Mouse (Mus musculus) hindbrain, embryonic 13.5 days (tissue): ENCODE measurements around the gene Igfbp6. TPM values are rescaled to one million over a fixed set of nuclear protein-coding genes. Genes with fewer than 3 reads are reported as not detected.

Source experiments
- ATAC-seq: fragments of 200-750 bp; cut with Nextera tagmentation; 2 replicates; pipeline ENCODE4 v1.8.0; 2017; ENCODE audit warnings: moderate TSS enrichment; ENCODE audit not compliant: low FRiP score
- H3K27ac ChIP-seq: fragments of 300-500 bp; sonication (generic); 2 replicates; pipeline ENCODE4 v1.5.1; 2015; ENCODE audit warnings: inconsistent platforms, mild to moderate bottlenecking, moderate library complexity
- H3K27me3 ChIP-seq: fragments of 300-500 bp; sonication (generic); 2 replicates; pipeline ENCODE4 v1.6.1; 2015; ENCODE audit warnings: mild to moderate bottlenecking, inconsistent platforms
- H3K36me3 ChIP-seq: fragments of 300-500 bp; sonication (generic); 2 replicates; pipeline ENCODE4 v1.6.1; 2015; ENCODE audit warnings: mild to moderate bottlenecking, inconsistent platforms
- H3K4me1 ChIP-seq: fragments of 300-500 bp; sonication (generic); replicated peaks from 2 replicates; pipeline ENCODE4 v1.6.1; 2015; ENCODE audit warnings: inconsistent platforms
- H3K4me2 ChIP-seq: fragments of 300-500 bp; sonication (generic); 2 replicates; pipeline ENCODE4 v1.6.1; 2015; ENCODE audit warnings: inconsistent platforms, mild to moderate bottlenecking, moderate library complexity
- H3K4me3 ChIP-seq: fragments of 300-500 bp; sonication (generic); 2 replicates; pipeline ENCODE4 v1.5.1; 2015; ENCODE audit warnings: mild to moderate bottlenecking, inconsistent platforms
- H3K9ac ChIP-seq: fragments of 300-500 bp; sonication (generic); 2 replicates; pipeline ENCODE4 v1.6.1; 2015; ENCODE audit warnings: mild to moderate bottlenecking, inconsistent platforms
- H3K9me3 ChIP-seq: fragments of 300-500 bp; sonication (generic); 2 replicates; pipeline ENCODE4 v1.6.1; 2016; ENCODE audit warnings: inconsistent platforms
- WGBS: fragments of 180-500 bp; shearing (Covaris S2); methylation state at CpG from one replicate; pipeline ENCODE4 v1.1.7; 2015; 5-methylcytosine and 5-hydroxymethylcytosine counted together
- polyA plus RNA-seq: library from polyadenylated mRNA; unstranded; fragments of >200 nt; fragmentation: Nextera tagmentation; extraction: Ambion mirVana; gene quantifications from 2 replicates; pipeline ENCODE4 v1.2.1, GENCODE M21; 2015

The Igfbp6 gene
- polyA plus RNA-seq, 1 experiment from 2014 or later = 0.49 TPM

DNA sequence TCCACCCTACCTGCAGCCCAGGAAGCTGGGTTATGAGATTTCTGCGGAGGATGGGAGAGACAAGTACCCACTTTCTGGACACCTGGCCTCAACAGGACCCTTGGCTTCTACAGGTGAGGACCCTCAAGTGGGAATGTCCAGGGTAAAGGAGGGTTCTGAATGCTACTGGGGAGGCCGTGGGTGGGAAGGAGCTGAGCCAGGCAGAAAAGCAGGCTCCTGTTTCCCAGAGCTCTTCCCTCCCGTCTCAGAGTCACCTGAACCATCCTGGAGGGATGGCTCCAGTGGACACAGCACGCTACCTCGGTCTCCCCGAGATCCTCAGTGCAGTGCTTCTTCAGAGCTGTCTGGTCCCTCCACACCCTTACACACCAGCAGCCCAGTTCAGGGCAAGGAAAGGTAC is 32.0 kb upstream of the Igfbp6 start:
- no peak overlapping the region for H3K4me2 ChIP-seq

DNA sequence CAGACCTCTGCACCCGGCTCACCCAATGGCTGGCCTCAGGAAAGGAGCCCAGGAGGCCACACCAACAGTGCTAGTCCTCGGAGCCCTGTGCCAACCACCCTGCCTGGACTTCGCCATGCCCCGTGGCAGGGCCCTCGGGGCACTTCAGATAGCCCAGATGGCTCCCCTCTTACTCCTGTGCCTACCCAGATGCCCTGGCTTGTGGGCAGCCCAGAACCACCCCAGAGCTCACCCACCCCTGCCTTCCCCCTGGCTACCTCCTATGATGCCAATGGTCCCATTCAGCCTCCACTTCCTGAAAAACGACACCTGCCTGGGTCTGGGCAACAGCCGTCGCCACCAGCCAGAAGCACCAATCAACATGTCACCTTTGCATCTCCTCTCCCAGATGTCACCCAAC is 31.3 kb upstream of the Igfbp6 start:
- no peak for ATAC-seq
- H3K9ac ChIP-seq = no peak overlapping the region
- no peak overlapping the region for H3K27ac ChIP-seq
- no peak overlapping the region for H3K4me2 ChIP-seq
- H3K4me1 ChIP-seq = peaks cover 37% of the 10 kb centered on the region
- no peaks in the 10 kb centered on the region for H3K9me3 ChIP-seq
- H3K4me3 ChIP-seq = no peak overlapping the region
- H3K36me3 ChIP-seq = peaks cover 29% of the 10 kb centered on the region
- peaks cover under 1% of the 10 kb centered on the region for H3K27me3 ChIP-seq
- 87% methylated on average over 8 of the region's 8 CpGs for WGBS

More for the DNA sequence above, 32.0 kb upstream of the Igfbp6 start:
- Histone ChIP-seq H3K9me3 (no peaks in the 10 kb centered on the region), H3K36me3 (peaks cover 23% of the 10 kb centered on the region), H3K27me3 (peaks cover 7% of the 10 kb centered on the region), H3K9ac (no peak overlapping the region), H3K4me1 (peaks cover 34% of the 10 kb centered on the region), H3K4me3 (no peak overlapping the region), H3K27ac (no peak overlapping the region)
- 89% methylated on average over 6 of the region's 6 CpGs for WGBS
- ATAC-seq = no peak

DNA sequence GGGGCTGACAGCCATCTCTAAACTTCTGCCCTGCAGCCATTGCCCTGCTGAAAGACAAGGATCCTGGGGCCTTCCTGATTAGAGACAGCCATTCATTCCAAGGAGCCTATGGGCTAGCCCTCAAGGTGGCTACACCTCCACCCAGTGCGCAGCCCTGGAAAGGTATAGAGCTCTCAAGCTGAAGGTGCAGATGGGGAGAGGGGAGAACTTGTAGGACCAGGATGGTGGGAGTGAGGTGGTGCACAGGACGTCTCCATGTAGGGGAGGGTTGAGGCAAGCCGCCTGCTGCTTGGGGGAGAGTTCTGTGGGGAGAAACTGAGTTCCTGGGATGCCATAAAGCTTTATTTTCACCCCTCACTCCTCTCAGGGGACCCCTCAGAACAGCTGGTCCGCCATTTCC is 30.5 kb upstream of the Igfbp6 start:
- WGBS = 82% methylated on average over 4 of the region's 4 CpGs
- peaks cover 36% of the 10 kb centered on the region for H3K4me1 ChIP-seq
- no peak for ATAC-seq
- no peak overlapping the region for H3K4me2 ChIP-seq
- no peaks in the 10 kb centered on the region for H3K27me3 ChIP-seq
- H3K9me3 ChIP-seq = no peaks in the 10 kb centered on the region
- no peak overlapping the region for H3K9ac ChIP-seq
- H3K36me3 ChIP-seq = peaks cover 38% of the 10 kb centered on the region
- no peak overlapping the region for H3K27ac ChIP-seq
- H3K4me3 ChIP-seq = no peak overlapping the region

DNA sequence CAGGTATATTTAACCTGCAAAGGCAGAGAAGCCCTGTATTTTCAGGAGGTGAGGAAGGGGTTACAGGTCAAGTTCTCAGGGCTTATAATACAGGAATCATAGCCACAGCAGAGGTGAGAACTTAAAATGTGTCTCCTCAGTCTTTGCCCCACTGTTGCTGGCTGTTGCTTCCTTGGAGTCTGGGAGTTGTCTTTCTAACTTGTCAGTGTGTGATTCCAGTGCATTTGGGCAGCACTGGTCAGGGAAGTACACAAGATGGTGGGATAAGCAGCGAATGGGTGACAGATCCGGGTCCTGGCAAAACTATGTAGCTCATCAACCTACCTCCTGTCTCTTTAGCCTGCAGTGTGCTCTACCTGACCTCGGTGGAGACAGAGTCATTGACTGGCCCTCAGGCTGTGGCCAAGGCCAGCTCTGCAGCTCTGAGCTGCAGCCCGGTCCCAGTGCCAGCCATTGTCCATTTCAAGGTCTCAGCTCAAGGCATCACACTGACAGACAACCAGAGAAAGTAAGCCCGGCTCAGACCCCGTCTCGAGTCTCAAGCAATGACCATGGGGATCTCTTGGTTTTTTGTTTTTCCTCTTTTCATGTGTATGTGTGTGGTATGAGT is 29.4 kb upstream of the Igfbp6 start:
- peaks cover 29% of the 10 kb centered on the region for H3K4me1 ChIP-seq
- ATAC-seq = no peak
- no peaks in the 10 kb centered on the region for H3K9me3 ChIP-seq
- WGBS = 90% methylated on average over 7 of the region's 7 CpGs
- no peak overlapping the region for H3K4me2 ChIP-seq
- peaks cover 48% of the 10 kb centered on the region for H3K36me3 ChIP-seq
- H3K27me3 ChIP-seq = no peaks in the 10 kb centered on the region
- no peak overlapping the region for H3K27ac ChIP-seq
- H3K9ac ChIP-seq = no peak overlapping the region
- H3K4me3 ChIP-seq = no peak overlapping the region

DNA sequence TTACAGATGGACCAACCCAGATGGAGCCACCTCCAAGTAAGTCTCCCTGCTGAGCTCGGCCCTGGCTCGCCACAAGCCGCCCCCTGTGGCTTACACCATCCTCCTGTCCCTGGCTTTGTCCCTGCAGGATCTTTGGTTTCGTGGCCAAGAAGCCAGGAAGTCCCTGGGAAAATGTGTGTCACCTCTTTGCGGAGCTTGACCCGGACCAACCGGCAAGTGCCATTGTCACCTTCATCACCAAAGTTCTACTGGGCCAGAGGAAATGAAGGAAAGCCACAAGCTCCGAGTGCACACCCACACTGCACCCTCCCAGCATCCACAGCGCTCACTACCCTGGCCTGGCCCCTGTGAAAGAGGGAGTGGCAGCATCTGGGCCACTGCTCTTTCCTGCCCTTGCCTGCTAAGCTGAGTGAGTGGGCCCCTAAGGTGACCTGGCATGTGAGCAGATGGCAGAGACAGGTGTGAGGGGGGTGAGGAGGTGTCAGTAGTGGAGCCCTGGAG is 28.4 kb upstream of the Igfbp6 start:
- ATAC-seq = no peak
- peaks cover 34% of the 10 kb centered on the region for H3K4me1 ChIP-seq
- WGBS = 69% methylated on average over 9 of the region's 9 CpGs
- H3K4me2 ChIP-seq = no peak overlapping the region
- 0 out of 2 replicates have a peak overlapping the region, but pooled peaks have one; percentile 24 for H3K9ac ChIP-seq
- H3K4me3 ChIP-seq = no peak overlapping the region
- no peaks in the 10 kb centered on the region for H3K9me3 ChIP-seq
- H3K36me3 ChIP-seq = peaks cover 59% of the 10 kb centered on the region
- H3K27me3 ChIP-seq = no peaks in the 10 kb centered on the region
- H3K27ac ChIP-seq = peak overlapping the region; percentile 78

DNA sequence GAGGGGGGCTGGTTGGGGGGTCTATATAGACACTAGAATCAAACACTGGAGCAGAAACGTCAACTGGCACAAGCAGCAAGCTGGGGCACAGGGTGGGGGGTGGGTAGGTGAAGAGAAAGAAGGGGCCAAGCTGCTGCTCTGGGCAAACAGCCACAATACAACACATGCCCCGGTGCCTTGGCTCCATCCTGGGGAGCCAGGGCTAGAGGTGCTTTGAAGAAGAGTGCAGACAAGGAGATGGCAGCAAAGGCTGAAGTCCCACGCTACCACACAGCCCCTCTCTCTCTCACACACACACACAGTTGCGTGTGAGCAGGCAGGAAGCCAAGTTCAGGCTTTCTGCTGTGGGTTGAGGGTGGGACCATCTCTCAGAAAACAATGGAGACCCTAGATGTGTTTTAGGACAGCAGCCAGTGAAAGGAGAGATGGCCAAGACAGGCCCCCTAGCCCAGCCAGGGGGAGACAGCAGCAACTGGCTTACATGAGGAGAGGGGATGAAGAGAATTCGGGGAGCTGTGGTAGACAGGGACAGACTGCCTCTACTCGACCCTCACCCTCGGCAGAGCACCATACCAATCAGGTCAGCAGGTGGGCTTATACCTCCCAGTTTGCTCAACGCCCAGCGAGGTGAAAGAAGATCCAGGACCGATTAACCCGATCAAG is 27.3 kb upstream of the Igfbp6 start:
- Histone ChIP-seq H3K27me3 (no peaks in the 10 kb centered on the region), H3K4me1 (peaks cover 34% of the 10 kb centered on the region), H3K9ac (no peak overlapping the region), H3K36me3 (peaks cover 70% of the 10 kb centered on the region), H3K27ac (peak overlapping the region; percentile 78), H3K4me2 (no peak overlapping the region), H3K9me3 (no peaks in the 10 kb centered on the region), H3K4me3 (no peak overlapping the region)
- 71% methylated on average over 11 of the region's 11 CpGs for WGBS
- peak; percentile 70 for ATAC-seq

DNA sequence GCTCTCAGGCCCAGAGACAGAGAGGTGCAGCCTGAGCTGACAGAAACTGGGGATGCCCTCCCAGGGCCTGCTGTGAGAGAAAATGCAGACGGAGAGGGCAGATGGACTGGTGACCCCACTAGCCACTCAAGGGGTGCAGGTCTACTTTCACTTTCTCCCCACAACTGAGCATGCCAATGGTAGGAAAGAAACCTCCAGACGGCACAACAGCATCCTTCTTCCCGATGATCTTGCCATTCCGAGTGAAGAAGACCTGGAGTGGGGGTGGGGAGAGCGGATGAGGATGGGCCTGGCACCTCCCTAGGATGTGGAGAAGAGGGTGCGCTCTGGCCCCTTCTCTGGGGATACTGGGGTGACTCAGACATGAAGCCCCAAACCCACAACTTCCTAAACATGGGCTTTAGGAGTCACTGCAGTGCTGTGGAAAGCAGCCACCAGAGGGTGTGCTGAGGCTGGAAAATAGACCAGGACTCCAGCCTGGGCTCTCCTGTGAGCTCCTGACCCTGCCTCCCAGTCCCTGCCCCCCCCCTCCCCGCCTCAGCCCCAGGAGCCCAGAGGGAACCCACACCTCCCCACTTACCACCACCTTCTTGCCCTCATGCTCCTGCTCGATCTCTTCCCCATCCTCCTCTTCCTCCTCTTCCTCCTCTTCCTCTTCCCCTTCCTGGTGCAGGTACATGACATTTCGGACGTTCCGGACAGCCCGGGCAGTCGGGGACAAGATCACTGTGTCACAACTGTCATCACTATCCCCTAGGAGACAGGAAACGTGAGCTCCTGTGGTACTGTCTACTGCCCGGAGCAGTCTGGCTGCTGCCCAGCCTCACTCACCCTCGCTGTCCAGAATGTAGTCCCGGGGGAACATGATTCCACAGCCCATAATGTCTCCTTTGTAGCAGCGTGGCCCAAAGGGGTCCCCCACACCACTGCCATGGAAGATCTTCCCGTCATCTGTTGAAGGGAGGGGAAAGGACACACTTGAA is 26.4 kb upstream of the Igfbp6 start:
- Histone ChIP-seq H3K27ac (peak overlapping the region; percentile 78), H3K4me2 (no peak overlapping the region), H3K9ac (no peak overlapping the region), H3K36me3 (peaks cover 77% of the 10 kb centered on the region), H3K9me3 (no peaks in the 10 kb centered on the region), H3K27me3 (no peaks in the 10 kb centered on the region), H3K4me1 (peaks cover 34% of the 10 kb centered on the region), H3K4me3 (no peak overlapping the region)
- ATAC-seq = no peak
- WGBS = 77% methylated on average over 19 of the region's 19 CpGs

DNA sequence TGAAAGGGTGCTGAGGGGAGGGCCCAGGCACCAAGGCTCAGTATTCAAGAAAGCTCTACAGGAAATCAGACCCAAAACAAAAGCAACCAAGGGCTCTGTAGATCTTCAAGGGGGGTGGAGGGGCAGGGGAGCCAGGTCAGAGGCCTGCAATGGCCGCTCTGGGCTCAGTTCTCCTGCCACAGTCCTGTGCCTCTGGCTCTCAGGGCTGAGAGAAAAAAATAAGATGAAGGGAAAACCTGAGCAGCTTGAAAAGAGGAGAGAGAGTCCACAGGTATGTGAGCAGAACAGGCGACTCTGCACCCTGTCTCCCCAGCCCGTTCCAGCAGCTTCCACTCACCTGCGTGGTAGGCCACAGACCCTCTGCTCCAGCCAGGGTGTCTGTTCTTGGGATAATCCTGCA is 25.6 kb upstream of the Igfbp6 start:
- no peak for ATAC-seq
- no peak overlapping the region for H3K9ac ChIP-seq
- no peak overlapping the region for H3K4me2 ChIP-seq
- H3K27ac ChIP-seq = peak overlapping the region; percentile 55; the same call in 1 of the 2 replicates
- H3K27me3 ChIP-seq = no peaks in the 10 kb centered on the region
- H3K9me3 ChIP-seq = no peaks in the 10 kb centered on the region
- H3K4me1 ChIP-seq = peaks cover 34% of the 10 kb centered on the region
- no peak overlapping the region for H3K4me3 ChIP-seq
- 90% methylated on average over 4 of the region's 4 CpGs for WGBS
- H3K36me3 ChIP-seq = peaks cover 83% of the 10 kb centered on the region

DNA sequence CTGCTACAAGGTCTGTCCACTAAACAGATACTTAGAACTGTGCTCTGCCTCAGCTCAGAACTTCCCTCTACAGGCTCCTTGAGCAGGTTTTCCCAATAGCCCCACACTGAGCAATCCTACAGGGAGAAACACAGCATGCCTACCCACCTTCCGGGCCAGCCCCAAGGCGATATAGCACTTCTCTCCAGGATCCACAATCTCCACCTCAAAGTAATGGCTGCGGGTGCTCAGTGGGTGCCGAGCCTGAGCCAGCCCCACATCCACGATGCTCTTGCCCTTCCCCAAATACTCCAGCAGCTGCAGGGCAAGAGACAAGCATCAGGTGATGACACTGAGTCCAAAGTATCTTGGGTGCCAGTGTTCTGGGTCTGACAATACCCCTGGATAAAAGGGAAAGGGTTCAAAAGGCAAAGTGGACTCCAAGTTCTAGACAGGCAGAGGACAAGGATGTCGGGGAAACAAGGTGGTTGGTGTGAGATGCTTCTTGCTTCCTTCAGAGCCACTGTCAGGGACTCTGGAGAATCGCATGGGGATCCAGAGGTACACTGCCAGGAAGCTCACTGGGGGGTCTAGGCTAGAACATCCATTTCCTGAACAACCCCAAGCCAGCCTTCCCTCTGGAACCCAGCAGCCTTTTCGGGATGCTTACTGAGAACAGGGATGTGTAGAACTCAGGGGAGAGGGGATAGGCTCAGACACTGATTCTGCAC is 24.9 kb upstream of the Igfbp6 start:
- no peak for ATAC-seq
- Histone ChIP-seq H3K4me2 (no peak overlapping the region), H3K9me3 (no peaks in the 10 kb centered on the region), H3K27ac (0 out of 2 replicates have a peak overlapping the region, but pooled peaks have one; percentile 55), H3K27me3 (no peaks in the 10 kb centered on the region), H3K9ac (no peak overlapping the region; the same call in 1 of the 2 replicates), H3K36me3 (peaks cover 85% of the 10 kb centered on the region), H3K4me3 (no peak overlapping the region), H3K4me1 (peaks cover 34% of the 10 kb centered on the region)
- WGBS = 79% methylated on average over 8 of the region's 8 CpGs

DNA sequence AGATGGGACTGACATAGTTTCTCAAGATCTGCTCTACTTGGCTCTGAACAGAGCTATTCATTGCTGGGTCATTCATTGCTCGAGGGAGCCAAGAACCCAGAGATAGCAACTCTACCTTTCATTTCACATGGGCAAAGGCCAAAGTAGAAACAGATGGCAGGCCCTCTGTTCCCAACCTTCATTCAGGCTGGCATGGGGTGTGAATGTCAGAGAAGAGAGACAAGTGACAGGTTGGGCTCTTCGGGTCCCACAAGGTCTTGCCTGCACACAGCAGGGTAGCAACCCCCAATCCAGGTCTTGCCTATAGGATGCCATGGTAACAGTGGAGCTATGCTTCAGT is 24.4 kb upstream of the Igfbp6 start:
- 90% methylated on average over 2 of the region's 2 CpGs for WGBS
- ATAC-seq = no peak
- H3K4me2 ChIP-seq = no peak overlapping the region
- H3K4me1 ChIP-seq = peaks cover 34% of the 10 kb centered on the region
- H3K27ac ChIP-seq = no peak overlapping the region
- no peaks in the 10 kb centered on the region for H3K27me3 ChIP-seq
- H3K9ac ChIP-seq = no peak overlapping the region
- H3K4me3 ChIP-seq = no peak overlapping the region
- H3K36me3 ChIP-seq = peaks cover 89% of the 10 kb centered on the region
- H3K9me3 ChIP-seq = no peaks in the 10 kb centered on the region

DNA sequence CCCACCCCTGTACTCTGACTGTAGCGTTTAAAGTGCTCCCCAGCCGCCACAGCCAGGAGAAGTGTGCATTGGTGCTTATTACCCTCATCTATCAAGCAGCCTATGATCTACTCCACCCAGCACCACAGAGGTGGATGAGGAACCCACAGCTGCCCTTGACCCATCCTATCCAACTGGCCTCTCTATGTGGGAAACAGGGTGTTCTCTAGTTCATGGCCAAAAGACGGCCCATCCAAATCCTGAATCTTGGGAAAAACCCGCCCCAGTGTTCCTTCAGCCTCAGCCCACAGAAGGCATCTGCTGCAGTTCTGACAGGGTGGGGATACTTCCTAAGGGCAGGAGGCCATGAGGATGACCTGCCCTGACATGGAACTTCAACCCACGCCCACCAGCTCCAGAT is 23.6 kb upstream of the Igfbp6 start:
- Histone ChIP-seq H3K27ac (no peak overlapping the region), H3K4me2 (no peak overlapping the region), H3K9ac (no peak overlapping the region), H3K27me3 (no peaks in the 10 kb centered on the region), H3K9me3 (no peaks in the 10 kb centered on the region), H3K4me1 (peaks cover 33% of the 10 kb centered on the region), H3K4me3 (no peak overlapping the region), H3K36me3 (peaks cover 90% of the 10 kb centered on the region)
- no peak for ATAC-seq
- 86% methylated on average over 5 of the region's 5 CpGs for WGBS

DNA sequence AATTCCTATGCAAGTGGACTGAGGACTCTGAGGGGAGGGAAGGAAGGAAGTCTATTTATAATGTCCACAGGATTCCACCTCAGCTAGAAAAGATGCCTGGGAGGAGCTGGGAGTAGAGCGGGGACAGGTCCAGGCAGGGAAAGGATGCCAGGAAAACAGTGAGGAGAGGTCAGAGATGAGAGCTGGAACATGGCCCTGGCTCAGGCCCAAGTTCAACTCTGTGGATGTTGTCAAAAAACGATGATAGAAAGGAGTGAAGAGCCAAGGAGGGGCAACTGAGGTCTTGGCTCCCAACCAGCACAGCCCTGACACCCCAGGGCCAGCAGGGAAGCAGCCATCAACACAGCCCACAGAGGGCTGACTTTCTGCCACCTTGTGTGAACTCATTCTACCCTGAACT is 17.9 kb upstream of the Igfbp6 start:
- Histone ChIP-seq H3K9me3 (no peaks in the 10 kb centered on the region), H3K9ac (no peak overlapping the region), H3K4me1 (no peaks in the 10 kb centered on the region), H3K4me3 (no peak overlapping the region), H3K27me3 (no peaks in the 10 kb centered on the region), H3K4me2 (no peak overlapping the region), H3K27ac (no peak overlapping the region), H3K36me3 (peaks cover 88% of the 10 kb centered on the region)
- no peak for ATAC-seq
- 62% methylated on average over 2 of the region's 2 CpGs for WGBS
